Mouse (Mus musculus): ENCODE data around the gene Wdr81.
"Not testable (repeated sequence)": the region's sequence is repeated elsewhere in the genome, so short reads cannot be mapped to it uniquely, and the experiment has no call there.

The Wdr81 gene

DNA sequence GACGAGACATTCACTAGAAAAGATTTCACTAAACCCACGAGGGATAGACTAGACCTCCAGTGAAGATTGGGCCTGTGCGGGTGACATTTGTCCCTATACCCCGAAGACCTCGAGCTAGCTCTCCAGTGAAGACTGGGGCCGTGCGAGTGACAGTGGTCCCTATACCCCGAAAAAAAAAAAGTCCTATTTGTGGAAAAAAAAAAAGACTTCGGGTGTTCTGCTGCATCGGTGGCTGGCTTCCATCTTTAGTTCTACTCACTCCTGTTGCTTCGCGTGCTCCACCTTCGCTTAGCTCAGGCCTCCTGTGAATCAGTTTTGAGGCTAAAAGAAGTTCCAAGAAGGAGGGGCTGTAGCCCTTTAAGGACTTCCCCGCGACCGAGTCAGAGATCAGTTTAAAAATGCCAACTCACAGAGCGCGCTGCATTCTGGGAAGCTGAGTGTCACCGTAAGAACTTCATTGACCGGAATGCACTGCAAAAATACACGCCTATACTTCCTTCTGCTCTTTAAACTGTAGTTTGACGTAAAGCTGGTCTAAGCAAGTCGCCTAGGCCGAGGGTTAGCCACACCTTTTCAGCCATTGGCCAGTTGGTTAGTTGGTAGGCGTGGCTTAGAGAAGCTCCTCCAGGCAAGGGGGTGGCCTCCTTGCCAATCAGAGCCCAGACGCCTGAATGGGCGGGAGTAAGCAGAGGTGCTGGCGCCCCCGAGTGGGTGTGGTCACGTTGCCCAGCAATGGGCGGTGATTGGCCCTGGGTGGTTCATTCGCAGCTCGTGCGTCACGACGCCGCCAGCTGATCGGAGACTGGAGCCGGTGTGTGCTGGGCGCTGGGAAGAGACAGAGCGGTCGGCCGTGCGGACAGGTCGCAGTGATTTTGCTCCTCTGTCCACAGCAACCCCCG, 6.6 kb upstream of the Wdr81 start, which contains the start of gene Tlcd2:
Gene Tlcd2 (plus strand): TSS at position 872 of the 899 bp plus-strand sequence.
- peak; percentile 95 to 99 for DNase-seq (ENCODE audit: low spot score in 2 of 2)

DNA sequence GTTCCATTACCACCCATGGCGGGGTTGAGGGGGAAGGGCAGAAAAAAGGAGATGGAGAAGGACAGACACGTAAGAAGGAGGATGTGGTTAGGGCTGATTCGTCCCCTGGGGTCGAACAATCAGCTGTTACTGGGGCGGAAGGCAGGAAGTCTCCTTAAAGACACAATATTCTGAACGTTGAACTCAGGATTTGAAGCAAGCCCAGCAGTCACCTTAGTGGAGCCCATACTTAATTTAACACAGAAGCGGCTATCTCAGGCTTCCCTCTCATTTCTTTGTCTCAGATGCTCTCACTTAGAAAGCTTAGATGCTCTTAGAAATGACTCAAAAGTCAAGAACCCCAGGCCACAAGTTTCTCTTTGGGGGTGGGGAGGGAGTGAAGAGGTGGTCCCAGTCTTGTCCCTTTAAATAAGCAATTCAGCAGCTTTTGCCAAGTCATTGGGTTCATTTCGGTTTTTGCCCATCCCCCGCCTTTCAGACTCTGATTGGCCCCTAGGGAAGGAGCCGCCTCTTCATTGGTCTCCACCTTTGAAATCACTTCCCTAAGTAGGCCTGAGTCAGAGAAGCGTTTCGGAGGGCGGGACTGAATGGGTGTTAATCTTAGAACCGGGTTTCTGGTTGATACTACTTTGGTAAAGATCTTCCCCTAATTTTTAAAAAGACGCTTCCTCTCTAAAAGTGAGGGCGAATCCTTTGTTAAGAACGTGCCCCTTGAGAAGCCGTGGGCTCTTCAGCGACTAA, 5.8 kb upstream of the Wdr81 start:
- peak; percentile 77 to 91 for DNase-seq (ENCODE audit: low spot score in 2 of 2)

DNA sequence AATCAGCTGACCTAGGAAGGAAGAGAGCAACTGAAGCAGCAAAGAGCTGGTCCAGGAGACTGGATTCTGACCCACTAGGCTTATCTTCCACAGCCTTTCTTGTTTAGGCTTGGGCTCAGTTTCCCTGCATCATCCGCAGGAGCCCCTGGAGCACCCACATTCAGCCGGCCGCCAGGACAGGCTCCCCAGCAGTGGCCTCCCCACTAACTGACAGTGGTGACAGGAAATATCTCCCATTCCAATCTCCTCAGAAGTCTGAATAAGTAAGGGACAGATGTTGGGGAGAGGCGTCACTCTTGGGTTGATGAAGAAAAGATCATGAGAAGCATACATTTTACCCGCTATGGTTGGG, 5.2 kb upstream of the Wdr81 start:
- no peak for DNase-seq (ENCODE audit: low spot score in 2 of 2)

DNA sequence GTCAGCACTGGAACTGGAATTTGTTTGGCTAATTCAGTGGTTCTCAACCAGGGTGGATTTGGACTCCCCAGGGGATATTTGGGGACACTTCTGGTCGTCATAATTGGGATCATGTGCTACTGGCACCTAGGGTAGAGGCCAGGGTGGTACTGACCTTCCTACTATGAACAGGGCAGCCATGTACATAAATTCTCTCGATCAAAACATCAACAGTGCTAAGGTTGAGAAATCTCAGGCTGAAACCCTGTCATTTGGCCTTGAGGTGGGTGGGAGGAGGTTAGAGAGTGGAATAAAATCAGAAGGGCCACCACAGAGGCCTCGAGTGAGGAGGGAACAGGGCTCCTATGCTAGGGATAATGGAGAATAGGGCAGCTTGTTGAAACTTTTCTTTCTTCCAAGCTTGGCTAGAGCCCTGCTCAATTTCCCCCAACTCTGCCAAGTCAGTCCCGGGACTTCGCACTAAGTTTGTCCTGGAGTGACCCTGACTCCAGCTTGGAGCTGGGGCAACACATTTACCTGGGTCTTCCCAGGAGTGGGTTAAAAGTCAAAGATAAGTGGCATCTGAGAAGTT, 4.7 kb upstream of the Wdr81 start:
- peak in 1 of 2 experiments; percentile 18 for DNase-seq (ENCODE audit: low spot score in 2 of 2)

DNA sequence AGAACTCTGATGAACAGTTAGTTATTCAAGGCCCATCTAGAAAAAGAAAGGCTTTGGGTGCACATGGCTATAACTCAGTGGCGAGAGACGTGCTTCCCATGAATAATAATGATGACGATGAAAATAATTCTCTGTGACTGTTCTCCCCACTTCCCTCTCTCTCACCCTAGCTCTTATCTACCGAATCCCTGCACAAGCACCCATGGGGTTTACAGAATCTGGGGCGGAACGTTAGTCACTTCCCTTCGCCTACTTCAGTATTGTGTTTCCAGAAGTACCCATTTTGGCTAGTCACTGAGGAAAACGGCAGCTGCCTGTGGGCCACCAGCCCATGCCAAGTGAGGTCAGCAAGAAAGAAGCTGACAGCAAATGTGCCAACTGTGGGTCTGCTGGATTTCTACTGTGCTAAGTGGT, 4.1 kb upstream of the Wdr81 start:
- DNase-seq (ENCODE audit: low spot score in 2 of 2) = peak in 1 of 2 experiments; percentile 23

DNA sequence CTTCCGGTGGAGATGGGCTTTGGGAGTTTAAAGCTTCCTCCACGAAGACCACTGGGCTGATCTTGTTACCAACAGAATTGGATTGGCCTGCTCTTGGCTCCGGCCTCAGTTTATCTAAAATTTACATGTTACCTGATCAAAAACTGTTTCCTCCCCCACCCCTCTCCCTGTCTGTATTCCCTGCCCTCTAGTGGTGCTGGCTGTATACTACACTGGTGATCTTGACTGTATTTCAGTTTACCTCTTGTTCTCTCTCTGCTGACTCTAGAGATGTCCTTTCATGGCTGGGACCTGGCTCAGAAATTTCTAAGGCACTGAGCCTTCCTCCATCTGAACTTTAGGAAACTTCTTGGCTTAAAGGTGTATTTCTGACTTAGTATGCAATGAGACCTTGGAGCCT, 3.7 kb upstream of the Wdr81 start:
- peak in 1 of 2 experiments; percentile 65 for DNase-seq (ENCODE audit: low spot score in 2 of 2)

DNA sequence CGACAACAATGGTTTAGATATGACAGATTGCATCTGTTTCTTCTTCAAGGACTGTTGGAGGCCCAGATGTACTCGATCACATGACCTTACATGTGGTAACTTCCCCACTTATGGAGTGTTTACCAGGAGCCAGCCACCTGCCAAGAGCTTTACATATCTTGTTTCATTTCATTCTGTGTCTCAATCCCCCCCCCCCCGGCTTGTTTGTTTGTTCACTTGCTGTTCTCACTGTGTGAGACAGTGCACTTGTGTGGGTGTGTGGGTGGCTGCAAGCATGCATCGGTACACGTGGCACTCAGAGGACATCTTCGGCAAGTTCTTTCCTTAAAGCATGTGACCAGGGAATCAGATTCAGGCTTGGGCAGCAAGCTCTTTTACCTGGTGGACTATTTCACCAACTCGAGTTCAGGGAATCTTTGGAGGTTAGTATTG, 1.9 kb upstream of the Wdr81 start:
- DNase-seq (ENCODE audit: low spot score in 2 of 2) = peak in 1 of 2 experiments; percentile 16

DNA sequence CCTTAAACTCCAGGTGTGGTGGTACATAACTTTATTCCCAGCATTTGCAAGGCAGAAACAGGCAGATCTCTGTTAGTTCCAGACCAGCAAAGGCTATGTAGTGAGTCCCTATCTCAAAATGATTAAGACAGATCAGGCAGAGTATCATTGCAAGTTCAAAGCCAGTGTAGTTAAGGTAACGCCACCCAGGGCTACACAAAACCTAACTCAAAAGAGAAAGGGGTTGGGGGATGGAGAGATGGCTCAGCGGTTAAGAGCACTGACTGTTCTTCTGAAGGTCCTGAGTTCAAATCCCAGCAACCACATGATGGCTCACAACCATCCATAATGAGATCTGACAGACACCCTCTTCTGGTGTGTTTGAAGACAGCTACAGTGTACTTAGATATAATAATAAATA, 1.5 kb upstream of the Wdr81 start:
- DNase-seq (ENCODE audit: low spot score in 2 of 2) = not testable (repeated sequence)

DNA sequence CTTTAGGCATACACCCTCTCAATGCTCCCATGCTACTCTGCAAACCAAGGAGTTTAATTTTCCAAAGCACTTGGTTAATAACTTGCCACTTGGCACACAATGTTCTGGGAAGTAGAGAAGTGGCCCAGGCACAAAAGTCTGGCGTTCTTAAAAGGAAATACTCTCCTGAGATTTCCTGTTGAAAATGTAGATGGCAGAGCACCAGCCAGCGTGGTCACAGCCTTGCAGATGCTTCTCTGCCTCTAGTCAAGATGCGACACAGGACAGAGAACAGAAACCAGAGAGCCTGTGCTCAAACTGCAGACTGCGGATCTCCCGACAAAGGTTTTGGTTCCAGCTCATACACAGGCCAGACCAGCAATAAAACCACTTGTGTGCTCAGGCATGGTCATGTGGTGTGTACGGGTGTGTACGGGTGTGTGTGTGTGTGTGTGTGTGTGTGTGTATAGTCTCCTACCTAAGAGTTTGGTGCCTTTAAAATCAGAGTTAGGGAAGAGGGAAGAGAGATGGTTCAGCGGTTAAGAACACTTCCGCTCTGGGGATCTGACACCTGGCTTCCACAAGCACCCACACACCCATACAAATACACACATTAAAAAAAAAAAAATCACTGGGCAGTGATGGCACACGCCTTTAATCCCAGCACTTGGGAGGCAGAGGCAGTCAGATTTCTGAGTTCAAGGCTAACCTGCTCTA, 672 bp upstream of the Wdr81 start:
- peak in 1 of 2 experiments; percentile 46 for DNase-seq (ENCODE audit: low spot score in 2 of 2)

DNA sequence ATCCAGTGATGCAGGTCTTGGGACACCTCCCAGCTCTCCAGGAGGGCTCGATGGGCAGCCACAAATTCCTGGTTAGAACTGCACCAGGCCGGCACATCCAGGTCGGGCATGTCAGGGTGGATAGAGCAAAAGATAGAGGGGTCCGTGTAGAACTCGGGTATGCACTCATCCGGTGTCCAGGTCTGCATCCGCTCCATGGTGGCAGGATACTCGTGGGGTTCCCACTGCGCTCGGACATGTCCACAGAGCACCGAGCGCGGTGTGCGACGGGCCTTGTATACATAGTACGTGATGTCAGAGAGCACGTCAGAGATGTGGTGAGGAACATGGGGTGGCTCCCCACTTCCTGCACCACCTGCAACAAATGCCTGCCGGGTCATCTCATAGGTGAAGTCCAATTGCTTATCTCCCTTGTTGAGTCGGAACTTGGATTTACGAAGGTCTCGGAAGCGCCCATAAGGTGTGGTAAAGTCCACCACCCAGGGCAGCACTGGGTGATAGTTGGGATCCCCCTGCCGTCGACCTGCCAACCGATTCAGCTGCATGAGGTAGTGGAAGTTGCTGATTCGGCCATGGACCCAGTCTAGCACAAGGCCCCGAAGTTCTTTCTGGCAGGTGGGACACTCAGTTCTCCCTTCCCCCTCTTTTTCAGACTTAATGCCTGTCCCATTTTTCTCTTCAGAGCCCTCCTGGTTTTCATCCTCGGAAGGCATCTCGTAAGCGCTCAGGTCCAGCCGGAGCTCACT, 1.5 kb downstream of the Wdr81 start:
- no peak for DNase-seq (ENCODE audit: low spot score in 2 of 2)

DNA sequence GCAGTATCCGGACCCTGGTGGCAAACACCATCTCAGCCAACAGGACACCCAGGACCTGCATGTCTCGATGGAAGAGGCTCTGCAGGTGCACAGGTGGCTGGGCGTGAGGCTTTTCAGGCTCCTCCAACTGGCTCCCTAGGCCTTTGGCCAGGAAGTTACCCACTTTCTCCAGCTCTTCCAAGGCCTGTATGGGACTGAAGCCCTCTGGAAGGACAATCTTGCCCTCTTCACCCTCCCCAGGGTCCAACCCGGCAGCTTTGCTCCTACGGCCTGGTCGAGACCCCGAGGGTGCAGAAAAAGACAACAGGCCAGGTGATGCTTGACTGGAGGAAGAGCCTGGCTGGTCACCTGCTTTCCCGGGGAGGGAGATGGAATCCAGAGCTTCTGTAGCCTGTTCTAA, 2.4 kb downstream of the Wdr81 start:
- DNase-seq (ENCODE audit: low spot score in 2 of 2) = no peak

DNA sequence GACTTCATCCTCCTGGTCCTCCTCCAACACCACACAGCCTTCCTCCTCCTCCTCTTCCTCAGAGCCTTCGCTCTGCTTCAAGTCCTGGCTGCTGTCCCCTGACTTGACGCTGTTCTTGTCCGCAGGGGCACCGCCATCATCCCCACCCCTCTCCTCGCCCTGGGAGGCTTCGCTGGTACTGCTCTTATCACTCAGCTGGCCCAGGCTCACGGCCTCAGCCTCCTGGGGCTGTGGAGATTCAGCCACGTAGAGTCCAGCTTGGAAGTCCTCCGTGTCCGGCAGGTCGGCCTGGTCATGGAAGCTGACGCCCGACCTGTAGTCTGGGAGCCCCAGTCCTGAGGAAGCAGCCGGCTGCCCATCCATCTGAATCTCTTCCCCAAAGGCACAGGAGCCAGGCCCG, 3.6 kb downstream of the Wdr81 start:
- peak; percentile 48 to 62 for DNase-seq (ENCODE audit: low spot score in 2 of 2)

DNA sequence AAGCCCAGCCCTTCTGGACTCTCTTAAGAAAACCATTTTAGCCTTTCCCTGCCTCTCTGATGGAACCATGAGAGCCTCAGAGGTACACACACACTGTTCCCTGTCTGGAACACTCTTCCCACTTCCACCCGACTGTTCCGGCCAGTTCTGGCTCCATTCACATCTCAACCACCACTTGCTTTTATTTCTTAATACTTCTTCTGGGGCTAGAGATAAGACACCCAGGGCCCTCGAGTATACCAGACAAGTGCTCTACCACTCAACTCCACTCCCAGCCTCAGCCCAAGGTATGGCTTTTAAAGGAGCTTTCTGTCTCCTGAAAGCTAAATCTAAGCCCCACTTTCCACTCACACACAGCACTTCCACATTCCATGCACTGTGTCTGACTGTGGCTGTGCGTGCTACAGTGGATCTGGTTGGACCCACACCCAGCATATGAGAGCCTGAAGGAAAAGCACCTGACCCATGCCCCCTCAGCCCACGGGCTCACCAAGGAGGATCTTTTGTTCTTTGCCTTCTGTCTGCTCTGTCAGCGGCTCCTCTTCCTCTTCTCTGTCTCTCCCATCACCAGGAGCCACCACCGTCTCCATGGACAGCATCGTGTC, 4.1 kb downstream of the Wdr81 start:
- peak; percentile 49 to 54 for DNase-seq (ENCODE audit: low spot score in 2 of 2)

DNA sequence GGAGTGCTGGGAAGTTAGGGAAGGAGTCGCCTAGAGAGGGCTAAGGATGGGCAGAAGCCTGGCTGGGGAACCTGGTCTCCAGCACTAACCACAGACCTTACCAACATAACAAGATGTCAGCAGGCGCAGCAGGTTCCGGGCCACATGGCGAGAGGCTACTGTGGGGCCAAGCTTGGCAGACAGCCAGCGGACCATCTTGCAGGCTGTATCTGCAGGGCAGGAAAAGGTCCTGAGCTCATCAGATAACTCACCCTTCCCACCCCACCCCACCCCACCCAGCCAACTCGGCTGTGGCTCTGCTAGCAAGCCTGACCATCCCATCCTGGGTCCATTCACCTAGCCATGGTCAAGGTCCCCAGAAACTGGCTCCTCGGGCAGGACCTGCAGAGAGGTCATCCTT, 4.8 kb downstream of the Wdr81 start:
- DNase-seq (ENCODE audit: low spot score in 2 of 2) = peak; percentile 80 to 85

DNA sequence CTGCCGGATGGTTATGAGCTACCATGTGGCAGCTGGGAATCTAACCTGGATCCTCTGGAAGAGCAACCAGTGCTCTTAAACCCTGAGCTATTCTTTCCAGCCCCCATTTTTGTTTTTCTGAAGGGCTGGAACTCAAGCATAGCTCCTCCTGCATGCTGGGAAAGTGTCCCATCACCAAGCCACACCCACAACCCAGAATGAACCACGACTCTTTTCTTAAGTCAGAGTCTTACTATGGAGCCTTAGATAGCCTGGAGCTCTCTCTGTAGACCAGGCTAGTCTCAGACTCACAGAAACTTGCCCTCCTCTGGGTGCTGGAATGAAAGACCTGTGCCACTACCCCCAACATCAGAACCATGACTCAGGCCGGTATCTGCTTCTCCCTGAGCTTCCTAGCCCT, 5.9 kb downstream of the Wdr81 start:
- peak in 1 of 2 experiments; percentile 24 for DNase-seq (ENCODE audit: low spot score in 2 of 2)

DNA sequence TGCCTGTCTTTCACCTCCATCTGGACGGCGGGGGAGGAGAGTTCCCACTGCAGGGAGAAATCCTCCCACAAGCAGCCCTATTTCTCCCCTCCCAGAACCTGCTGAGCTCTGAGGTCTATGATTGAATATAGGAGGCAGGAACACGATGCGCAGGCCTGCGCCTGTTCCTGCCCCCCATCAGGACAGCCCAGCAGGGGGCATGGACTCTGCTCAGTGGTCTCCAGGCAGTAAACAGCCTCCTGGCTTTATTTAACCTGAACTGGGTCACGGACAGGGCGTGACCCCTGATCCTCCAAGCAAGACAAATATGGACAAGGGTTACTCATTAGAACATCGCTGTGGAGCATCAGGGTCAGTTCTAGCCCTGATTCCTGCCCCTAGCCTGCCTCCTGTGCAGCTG, 10.8 kb downstream of the Wdr81 start:
- no peak for DNase-seq (ENCODE audit: low spot score in 2 of 2)

DNA sequence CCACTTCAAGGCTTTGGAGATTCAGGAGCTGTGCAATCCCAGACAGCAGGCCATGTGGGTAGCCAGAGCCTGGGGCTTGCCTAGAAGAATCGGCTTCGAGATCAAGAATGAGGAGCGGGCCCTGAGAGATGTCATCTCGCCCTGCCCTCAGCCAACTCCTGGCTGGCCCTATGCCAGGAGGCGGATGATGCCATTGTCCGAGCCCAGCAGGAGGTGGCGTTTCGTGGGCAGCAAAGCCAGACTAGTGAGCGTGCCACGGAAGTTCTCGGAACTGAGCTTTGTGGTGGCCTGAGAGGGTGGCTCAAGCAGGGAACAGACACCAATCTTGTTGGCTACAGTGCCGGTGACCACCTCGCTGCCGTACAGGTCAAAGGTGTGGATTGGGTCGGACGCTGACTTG, 12.9 kb downstream of the Wdr81 start:
- no peak for DNase-seq (ENCODE audit: low spot score in 2 of 2)

DNA sequence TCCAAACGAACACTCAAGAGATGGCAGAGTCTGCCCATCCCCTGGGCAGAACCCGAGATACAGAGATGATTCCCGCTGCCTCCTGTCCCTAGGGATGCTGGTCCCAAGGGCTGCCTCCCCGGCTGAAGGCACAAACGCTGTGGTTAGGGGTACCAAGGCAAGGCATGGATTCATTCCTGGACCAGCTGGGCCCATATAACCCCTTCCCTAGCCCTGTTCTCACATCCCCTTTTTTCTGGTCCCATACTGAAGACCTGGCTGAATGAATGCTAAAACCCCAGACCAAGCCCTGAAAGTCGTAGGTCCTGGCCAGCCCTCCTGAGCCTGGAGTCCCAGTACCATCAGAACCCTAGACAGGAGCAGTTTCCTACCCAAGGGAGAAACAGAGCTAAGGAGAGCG, 13.5 kb downstream of the Wdr81 start:
- DNase-seq (ENCODE audit: low spot score in 2 of 2) = no peak

DNA sequence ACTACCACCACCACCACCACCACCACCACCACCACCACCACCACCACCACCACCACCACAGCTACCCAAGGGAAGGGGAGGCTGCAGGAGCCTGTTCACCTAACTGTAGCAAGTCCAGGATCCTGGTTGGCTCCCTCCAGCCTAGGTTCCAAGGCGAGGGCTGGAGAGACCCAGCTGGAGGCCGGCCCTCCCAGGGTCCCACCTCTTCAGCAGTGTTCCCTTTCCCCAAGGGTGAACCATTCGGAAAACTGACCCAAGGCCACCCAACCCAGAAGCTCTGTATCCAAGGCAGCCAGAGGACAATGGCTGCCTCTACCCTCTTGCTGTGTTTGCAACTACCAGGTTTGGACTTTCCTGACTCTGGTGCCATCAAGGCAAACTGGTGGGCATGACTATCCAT, 14.6 kb downstream of the Wdr81 start:
- no peak for DNase-seq (ENCODE audit: low spot score in 2 of 2)

DNA sequence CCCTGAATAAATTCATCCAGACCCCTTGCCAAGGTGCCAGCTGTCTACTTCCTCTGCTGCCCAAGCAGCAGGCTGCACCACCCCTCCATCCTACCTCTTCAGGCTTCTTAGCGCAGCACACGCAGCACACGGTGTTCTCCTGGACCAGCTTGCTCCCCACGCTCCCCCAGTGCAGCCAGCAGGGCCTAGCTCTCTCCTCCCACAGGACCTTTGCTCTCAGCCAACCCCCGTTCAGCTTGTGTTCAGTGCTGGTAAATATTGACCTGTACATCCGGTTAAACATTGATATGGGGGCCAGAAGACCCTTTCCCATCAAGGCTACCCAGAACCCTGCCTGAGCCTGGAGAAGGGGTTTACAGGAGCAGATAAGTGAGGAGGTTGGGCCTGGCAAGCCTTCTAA, 15.2 kb downstream of the Wdr81 start, which contains the start of gene Serpinf2:
Gene Serpinf2 (minus strand): TSS at position 229 of the 400 bp plus-strand sequence.
- DNase-seq (ENCODE audit: low spot score in 2 of 2) = no peak

DNA sequence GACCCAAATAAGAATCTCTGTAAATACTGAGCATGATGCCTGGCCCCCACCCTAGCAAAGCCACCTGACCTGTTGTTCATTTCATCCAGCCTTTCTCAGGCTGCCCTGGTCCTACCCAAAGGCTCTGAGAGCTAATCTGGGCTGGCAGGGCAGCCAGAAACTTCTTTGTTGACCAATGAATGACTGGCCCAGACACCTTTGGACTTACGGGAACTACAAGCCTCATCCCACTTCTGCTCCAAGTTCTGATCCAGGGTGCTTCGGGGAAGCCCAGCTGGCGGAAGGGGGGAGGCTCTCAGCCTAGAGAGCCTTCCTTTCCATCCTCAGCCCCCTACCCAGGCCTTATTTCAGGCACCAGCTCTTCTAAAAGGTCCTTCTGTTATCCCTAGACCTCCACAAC, 15.7 kb downstream of the Wdr81 start:
- DNase-seq (ENCODE audit: low spot score in 2 of 2) = no peak
